Mouse (Mus musculus) neural tube, embryonic 10.5 days (tissue): ENCODE results near the gene Ikzf1.

Experiments used
- DNase-seq: peaks from one replicate; pipeline ENCODE4 v3.0.0-alpha.2; 2017; ENCODE audit warnings: low spot score; ENCODE audit errors: extremely low spot score

Gene Ikzf1

DNA sequence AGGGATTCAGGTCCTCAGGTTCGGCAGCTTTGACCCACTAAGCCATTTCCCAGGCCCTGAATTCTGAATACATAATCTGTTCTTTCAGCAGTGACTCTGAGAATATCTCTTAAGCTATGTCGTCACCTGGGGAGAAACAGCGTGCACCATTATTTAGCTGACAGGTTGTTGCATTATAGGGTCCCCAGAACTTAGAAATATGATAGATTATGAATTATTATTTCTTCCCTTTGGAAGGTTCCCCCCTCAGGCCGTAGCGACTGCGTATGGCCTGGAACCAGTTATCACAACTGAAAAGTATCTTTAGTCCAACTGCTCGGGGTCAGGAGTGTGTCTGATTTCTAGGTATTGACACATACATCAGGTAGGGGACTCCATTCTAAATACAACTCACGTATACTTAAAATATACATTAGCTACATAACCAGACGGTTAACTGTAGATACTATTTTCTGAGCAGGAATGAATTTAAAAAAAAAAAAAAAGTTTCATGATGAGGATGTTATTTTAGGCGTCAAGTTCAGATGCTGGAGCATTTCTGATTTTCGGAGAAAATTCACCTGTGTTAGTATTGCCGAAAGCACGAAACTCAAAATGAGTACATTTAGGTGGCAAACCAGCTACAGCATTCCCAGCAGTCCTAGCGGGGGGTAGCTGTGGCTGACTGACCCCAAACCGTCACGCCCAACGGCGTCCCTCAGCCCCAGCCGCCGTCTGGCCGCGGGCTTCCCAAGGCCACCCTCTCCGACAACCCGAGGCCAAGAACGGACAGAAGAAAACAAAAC, 123.4 kb downstream of the Ikzf1 start:
- DNase-seq, result no peak

- peak; percentile 99 for DNase-seq
Observed at GRCm38 (mm10) chr11:11808820-11809403, 124.1 kb downstream of the Ikzf1 start, which contains the start of gene Fignl1. Gene Fignl1, minus strand, starts transcription at chr11:11808962.

DNA sequence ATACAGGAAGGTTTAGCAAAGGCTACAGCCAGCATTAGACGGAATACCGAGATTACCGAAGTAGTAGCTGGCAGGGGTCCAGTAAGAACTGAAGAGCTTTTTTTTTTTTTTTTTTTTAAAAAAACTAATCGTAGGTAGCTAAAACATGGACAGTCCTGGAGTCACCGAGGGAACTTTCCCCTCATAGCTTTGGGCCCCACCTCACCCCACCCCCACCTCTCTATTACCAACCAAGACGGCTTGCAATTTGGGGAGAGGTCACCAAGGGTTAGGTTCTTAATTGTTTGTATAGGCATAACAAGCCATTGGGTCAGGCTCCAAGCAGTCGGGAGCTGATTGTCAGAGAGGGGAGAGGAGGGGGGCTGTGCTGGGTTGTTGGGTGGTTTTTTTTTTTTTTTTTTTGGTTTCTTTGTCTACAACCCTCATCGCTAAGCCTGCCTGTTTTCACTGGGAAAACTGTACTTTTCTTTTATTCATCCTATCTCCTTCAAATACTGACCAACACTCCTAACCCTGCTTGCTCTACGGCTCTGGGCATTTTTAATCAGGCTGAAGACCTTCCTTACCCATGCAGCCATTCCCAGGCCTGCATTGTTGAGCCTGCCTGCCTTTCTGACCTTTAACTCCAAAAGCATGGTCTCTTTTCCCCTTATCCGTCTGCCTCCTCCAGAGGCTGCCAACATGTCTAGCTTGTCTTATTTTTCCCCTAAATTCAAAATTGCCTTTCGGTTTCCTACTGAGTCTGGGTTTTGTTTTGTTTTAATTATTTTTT, 124.8 kb downstream of the Ikzf1 start:
- DNase-seq, result peak; percentile 71

DNA sequence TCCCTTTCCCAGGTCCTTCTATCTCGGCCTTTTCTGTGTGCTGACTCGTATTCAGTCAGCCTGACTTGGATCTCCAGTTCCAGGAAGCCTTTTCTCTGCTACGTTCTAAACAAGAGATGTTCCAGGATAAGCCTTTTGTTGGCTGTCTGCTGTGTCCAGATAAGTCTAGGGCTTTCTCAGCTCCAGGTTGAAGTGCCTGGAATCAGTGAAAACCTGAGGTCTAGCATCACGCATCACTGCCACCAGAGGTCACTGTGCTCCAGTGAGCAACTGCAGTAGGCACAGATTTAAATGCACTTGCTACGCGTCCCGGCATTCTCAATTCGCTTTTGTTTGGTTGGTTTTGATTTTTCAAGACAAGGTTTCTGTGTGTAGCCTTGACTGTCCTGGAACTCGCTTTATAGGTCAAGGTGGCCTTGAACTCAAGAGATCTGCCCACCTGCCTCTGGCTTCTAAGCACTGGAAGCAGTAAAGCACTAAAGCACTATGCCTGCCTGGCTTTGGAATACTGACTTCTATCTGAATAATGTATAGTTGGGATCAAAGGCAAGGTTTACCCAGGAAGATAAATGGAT, 127.2 kb downstream of the Ikzf1 start:
- peak; percentile 83 for DNase-seq

DNA sequence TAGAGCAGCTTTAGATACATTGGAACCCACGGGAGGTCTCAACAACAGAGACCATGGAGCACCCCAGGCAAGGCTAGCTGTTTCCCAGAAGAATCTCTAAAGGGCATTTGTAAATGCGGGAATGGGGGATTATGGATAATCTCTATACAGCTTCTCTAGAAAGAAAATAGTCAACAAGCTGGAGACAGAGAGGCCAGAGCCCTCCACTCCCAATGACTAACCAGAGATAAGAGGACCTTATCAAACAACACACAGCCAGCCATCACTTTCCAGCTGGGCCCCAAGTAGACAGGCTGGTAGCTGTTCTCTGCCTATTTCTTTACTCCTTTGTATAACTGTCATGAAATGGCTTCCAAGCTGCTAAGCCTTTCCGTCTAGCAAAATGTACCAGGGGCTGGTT, 130.9 kb downstream of the Ikzf1 start:
- DNase-seq, result no peak

GRCm38 (mm10) chr11:11818797-11819196, 134.0 kb downstream of the Ikzf1 start:
- DNase-seq, result no peak

- no peak for DNase-seq
Observed at GRCm38 (mm10) chr11:11819206-11819605, 134.4 kb downstream of the Ikzf1 start.

- peak; percentile 82 for DNase-seq
Observed at GRCm38 (mm10) chr11:11820251-11820650, 135.4 kb downstream of the Ikzf1 start.

GRCm38 (mm10) chr11:11820737-11821136, 135.9 kb downstream of the Ikzf1 start:
- DNase-seq, result no peak

GRCm38 (mm10) chr11:11821387-11821975, 136.7 kb downstream of the Ikzf1 start:
- DNase-seq, result peak; percentile 87
